Mouse (Mus musculus) cortical plate, adult 2 months (tissue): ENCODE data around the gene Ago4. TPM values are rescaled to one million over a fixed set of nuclear protein-coding genes. Genes with fewer than 3 reads are reported as not detected.
"Not testable (repeated sequence)": the region's sequence is repeated elsewhere in the genome, so short reads cannot be mapped to it uniquely, and the experiment has no call there.

Source experiments
- H3K27ac ChIP-seq: fragments of 200-500 bp; 2 replicates; pipeline ENCODE4 v1.5.1; 2012; ENCODE audit warnings: low read length, control low read depth, inconsistent platforms; ENCODE audit not compliant: insufficient read depth
- H3K4me1 ChIP-seq: fragments of 200-500 bp; 2 replicates; pipeline ENCODE4 v1.6.1; 2011; ENCODE audit warnings: low read length; ENCODE audit not compliant: control insufficient read depth, insufficient read depth
- H3K4me3 ChIP-seq: fragments of 200-500 bp; 2 replicates; pipeline ENCODE4 v1.5.1; 2011; ENCODE audit warnings: mild to moderate bottlenecking, low read length, control low read depth; ENCODE audit not compliant: insufficient read depth
- CTCF ChIP-seq: fragments of 200-500 bp; IDR thresholded peaks from 2 replicates; pipeline ENCODE4 v1.5.1; 2011; ENCODE audit warnings: mild to moderate bottlenecking, control low read depth, low read length; ENCODE audit not compliant: insufficient read depth; ENCODE audit errors: extremely low read depth
- POLR2A ChIP-seq: fragments of 200-500 bp; IDR thresholded peaks from 2 replicates; pipeline ENCODE4 v1.6.1; 2011; ENCODE audit warnings: mild to moderate bottlenecking, low read length, control low read depth; ENCODE audit not compliant: insufficient read depth; ENCODE audit errors: extremely low read depth
- polyA plus RNA-seq: library from polyadenylated mRNA; depleted of rRNA; stranded (reverse); fragments of >200 nt; gene quantifications from 2 replicates; pipeline ENCODE4 v1.2.3, GENCODE M21; 2012

Gene Ago4
- polyA plus RNA-seq, 1 experiment: 5.6 TPM

DNA sequence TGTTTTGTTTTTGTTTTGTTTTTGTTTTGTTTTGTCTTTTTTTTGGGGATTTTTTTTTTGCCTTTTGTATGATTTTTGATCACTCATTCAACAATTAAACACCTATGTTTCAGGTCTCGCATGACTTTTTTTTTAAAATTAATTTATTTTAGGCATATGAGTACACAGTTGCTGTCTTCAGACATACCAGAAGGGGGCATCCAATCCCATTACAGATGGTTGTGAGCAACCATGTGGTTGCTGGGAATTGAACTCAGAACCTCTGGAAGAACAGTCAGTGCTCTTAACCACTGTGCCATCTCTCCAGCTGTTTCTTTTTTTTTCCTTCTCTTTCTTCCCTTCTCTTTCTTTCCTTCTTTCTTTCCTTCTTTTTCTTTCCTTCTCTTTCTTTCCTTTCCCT, 20.4 kb upstream of the Ago4 start:
- no peak overlapping the region for H3K27ac ChIP-seq
- no peaks in the 10 kb centered on the region; the same call in 1 of the 2 replicates for H3K4me1 ChIP-seq
- TF ChIP-seq POLR2A: no peak
- no peak for TF ChIP-seq CTCF
- H3K4me3 ChIP-seq: no peak overlapping the region

DNA sequence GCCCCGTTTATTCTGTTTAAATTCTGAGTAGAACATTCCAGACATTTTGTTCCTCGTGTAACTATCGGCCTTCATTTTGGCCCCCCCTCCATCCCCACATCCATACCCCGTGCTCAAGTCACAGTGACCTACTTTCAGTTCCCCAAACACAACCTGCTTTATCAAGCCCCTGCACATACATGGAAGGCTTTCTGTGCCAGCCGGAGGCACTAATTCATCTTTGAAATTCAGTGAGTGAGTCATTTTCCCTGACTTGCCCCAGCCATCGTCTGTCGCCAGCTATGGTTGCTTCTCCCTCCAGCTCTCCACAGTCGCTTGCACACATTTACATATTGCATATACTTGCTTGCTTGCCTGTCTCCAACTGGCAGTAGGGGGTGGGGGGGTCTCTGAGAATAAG, 19.8 kb upstream of the Ago4 start:
- Histone ChIP-seq H3K27ac (no peak overlapping the region), H3K4me1 (no peaks in the 10 kb centered on the region; the same call in 1 of the 2 replicates), H3K4me3 (no peak overlapping the region)
- no peak for TF ChIP-seq CTCF

DNA sequence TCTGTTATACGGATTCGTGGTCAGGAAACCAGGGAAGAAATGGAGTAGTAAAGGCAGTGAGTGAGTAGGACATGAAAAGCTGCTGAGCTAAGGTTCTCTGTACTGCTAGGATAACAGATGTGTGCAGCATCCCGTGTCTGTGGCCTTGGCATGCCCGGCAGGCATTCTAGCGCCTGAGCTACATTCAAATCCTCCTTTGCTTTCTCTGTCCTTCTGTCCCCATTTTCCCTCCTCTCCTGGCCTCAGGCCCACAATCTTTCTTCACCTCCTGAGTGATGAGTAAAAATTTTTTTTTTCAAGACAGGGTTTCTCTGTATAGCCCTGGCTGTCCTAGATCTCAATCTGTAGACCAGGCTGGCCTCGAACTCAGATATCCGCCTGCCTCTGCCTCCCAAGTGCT, 18.9 kb upstream of the Ago4 start:
- TF ChIP-seq CTCF (no peak), POLR2A (no peak)
- H3K27ac ChIP-seq: no peak overlapping the region
- no peak overlapping the region for H3K4me3 ChIP-seq
- H3K4me1 ChIP-seq: no peaks in the 10 kb centered on the region; the same call in 1 of the 2 replicates

DNA sequence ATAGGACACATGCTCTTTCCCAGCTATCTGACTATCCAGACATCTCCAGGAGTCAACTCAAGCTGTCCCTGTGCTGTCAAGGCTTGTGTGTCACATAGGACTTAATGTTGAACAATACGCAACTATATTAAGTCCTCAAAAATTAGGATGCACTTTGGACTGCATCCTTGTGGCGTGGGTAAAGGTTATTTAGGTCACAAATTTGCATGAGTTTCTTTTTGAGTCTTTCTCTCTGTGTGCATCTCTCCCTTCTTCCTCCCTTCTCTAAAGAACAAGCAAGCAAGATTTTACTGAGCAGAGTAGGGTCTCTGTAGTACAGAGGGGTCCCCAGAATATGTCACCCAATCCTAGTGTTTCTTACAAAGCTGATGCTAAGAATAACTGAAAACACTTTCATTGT, 12.9 kb upstream of the Ago4 start:
- no peak for TF ChIP-seq CTCF
- no peak for TF ChIP-seq POLR2A
- peaks cover 3% of the 10 kb centered on the region for H3K4me1 ChIP-seq
- no peak overlapping the region for H3K27ac ChIP-seq
- no peak overlapping the region for H3K4me3 ChIP-seq

DNA sequence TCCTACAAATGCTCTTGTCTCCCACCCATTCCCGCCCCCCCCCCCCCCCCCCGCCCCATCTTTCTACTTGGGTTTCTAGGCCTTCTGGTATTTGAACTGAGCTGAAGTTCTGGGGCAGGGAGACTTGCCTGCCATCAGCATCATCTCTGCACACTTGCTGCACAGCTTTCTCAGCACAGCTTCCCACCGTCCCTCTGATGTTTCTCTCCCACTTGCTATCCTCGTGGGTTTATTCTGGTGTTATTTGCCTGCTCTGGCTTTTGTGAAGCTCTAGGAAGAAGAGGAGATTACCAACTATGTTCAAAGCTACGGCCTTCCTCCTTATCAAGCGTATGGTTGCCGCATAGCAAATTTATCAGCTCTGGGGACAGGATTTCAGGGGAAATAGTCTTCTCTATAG, 12.4 kb upstream of the Ago4 start:
- no peak overlapping the region for H3K27ac ChIP-seq
- TF ChIP-seq POLR2A (no peak), CTCF (no peak)
- no peak overlapping the region for H3K4me3 ChIP-seq
- H3K4me1 ChIP-seq: peaks cover 3% of the 10 kb centered on the region

DNA sequence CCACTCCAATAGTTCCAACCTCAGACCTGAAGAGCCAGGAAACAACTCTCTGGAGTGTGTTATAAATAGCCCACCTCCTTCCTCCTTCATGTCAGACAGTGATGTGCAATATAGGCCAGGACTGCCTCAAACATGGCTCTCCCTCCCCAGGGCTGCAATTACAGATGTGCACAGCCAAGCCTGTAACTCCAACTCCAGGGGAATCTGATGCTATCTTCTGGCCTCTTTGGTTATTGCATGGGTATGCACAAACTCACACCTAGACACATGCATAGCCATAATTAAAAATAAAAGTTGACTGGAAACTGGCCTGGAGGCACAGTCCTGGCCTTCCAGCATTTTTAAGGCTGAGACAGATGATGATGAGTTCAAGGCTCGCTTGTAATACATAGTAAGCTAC, 11.7 kb upstream of the Ago4 start:
- no peak for TF ChIP-seq CTCF
- TF ChIP-seq POLR2A: no peak
- Histone ChIP-seq H3K4me3 (no peak overlapping the region), H3K4me1 (peaks cover 4% of the 10 kb centered on the region), H3K27ac (no peak overlapping the region)

DNA sequence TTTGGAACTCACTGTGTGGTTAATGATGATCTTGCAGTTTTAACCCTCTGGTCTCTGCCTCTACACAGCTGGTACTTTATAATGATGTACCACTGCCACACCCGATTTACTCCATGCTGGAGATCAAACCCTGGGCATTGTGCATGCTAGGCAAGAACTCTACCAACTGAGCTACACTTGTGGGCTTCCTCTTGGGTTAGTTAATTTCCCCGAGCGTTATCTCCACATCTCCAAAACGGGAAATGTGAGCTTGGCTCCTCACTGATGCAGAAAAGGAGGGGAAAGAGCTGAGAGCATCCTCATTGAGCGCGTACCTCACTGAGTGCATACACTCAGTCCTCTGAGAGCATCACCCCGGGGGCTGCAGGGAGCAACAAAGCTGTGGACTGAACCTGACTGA, 9.6 kb upstream of the Ago4 start:
- Histone ChIP-seq H3K27ac (no peak overlapping the region), H3K4me3 (no peak overlapping the region), H3K4me1 (peaks cover 4% of the 10 kb centered on the region)
- TF ChIP-seq POLR2A (no peak), CTCF (no peak)

DNA sequence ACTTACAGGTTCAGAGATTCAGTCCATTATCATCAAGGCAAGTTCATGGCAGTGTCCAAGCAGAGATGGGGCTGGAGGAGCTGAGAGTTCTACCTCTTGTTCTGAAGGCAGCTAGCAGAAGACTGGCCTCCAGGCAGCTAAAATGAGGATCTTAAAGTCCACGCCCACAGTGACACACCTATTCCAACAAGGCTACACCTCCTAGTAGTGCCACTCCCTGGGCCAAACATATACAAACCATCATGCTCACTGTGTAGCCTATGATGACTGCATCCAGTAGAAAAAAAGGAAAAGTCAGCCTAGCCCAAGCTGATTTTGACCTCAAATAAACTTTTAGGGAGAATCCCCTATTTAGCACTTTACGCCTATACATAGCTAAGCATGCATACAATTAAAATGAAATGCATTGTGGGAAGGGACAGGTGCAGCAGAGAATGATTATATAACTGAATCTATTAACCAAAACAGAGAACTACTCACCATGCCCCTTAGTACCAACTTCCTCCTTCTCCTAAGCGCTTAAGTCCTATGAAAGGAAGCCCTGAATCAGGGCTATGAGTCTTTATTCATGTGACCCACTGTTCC, 7.3 kb upstream of the Ago4 start:
- Histone ChIP-seq H3K4me1 (peaks cover 3% of the 10 kb centered on the region; the same call in 1 of the 2 replicates), H3K4me3 (no peak overlapping the region), H3K27ac (no peak overlapping the region)
- no peak for TF ChIP-seq POLR2A
- TF ChIP-seq CTCF: no peak

DNA sequence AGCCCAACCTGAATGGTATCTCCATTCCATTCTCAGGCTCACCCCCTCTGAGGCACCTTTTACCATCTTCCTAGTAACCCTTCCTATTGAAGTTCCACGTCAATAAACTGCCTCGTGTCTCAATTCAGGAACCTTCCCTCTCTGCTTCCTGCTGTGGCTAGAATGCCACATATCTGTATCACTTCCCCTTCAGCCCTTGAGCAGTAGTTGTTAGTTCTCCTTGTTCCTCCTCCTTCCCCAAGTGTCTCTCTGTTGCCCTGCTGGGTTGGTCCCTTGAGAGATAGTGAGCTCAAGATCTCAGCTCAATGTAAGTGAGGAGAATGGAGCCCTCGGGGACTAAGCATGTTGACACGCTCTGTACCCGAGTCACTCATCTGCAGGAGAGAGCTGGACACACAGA, 3.6 kb upstream of the Ago4 start:
- Histone ChIP-seq H3K4me3 (no peak overlapping the region), H3K27ac (no peak overlapping the region), H3K4me1 (peaks cover 2% of the 10 kb centered on the region; the same call in 1 of the 2 replicates)
- TF ChIP-seq POLR2A: no peak
- TF ChIP-seq CTCF: no peak

DNA sequence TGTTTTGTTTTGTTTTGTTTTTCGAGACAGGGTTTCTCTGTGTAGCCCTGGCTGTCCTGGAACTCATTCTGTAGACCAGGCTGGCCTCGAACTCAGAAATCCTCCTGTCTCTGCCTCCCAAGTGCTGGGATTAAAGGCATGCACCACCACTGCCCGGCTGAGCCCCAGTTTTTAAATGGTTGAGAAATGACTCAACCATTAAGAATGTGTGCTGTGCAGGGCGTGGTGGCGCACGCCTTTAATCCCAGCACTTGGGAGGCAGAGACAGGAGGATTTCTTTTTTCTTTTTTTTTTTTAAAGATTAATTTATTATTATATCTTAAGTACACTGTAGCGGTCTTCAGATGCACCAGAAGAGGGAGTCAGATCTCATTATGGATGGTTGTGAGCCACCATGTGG, 2.4 kb upstream of the Ago4 start:
- not testable (repeated sequence) for H3K4me1 ChIP-seq, H3K4me3 ChIP-seq, H3K27ac ChIP-seq

DNA sequence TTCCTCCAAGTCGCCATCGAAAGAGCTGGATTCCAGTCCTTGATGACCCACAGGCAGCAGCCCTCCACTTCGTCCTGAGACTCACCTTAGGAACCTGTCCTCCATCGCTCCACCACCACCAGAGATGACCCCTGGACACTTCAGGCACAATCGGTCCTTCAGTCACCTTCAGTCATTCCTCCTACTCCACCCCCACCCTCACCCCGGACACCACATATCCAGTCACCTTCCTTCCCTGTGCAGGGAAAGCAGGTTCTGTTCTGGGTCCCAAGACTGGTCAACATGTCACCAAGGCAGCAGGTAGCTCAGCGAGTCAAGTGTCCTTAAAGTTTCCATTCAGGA, 428 bp upstream of the Ago4 start:
- H3K4me1 ChIP-seq: peaks cover 1% of the 10 kb centered on the region; the same call in 1 of the 2 replicates
- H3K4me3 ChIP-seq: peak overlapping the region; percentile 51
- no peak for TF ChIP-seq POLR2A
- TF ChIP-seq CTCF: no peak
- no peak overlapping the region for H3K27ac ChIP-seq
